Mouse (Mus musculus) lung, embryonic 16.5 days (tissue): ENCODE data around the gene Clec4a1. TPM values are rescaled to one million over a fixed set of nuclear protein-coding genes. Genes with fewer than 3 reads are reported as not detected.

Experiments used
- ATAC-seq: fragments of 200-750 bp; cut with Nextera tagmentation; 2 replicates; pipeline ENCODE4 v1.8.0; 2017; ENCODE audit warnings: low read depth, mild to moderate bottlenecking, moderate library complexity
- H3K27ac ChIP-seq: fragments of 300-500 bp; sonication (generic); 2 replicates; pipeline ENCODE4 v1.5.1; 2014; ENCODE audit warnings: mild to moderate bottlenecking, control low read depth, low read length
- H3K27me3 ChIP-seq: fragments of 300-500 bp; sonication (generic); 2 replicates; pipeline ENCODE4 v1.6.1; 2014; ENCODE audit warnings: low read depth, low read length, mixed read lengths; ENCODE audit not compliant: control insufficient read depth, insufficient read depth
- H3K36me3 ChIP-seq: fragments of 300-500 bp; sonication (generic); 2 replicates; pipeline ENCODE4 v1.6.1; 2014; ENCODE audit warnings: low read length; ENCODE audit not compliant: control insufficient read depth, insufficient read depth
- H3K4me1 ChIP-seq: fragments of 300-500 bp; sonication (generic); replicated peaks from 2 replicates; pipeline ENCODE4 v1.6.1; 2014; ENCODE audit warnings: low read length, mixed read lengths; ENCODE audit not compliant: control insufficient read depth, insufficient read depth
- H3K4me2 ChIP-seq: fragments of 300-500 bp; sonication (generic); 2 replicates; pipeline ENCODE4 v1.6.1; 2014; ENCODE audit warnings: low read depth, low read length, control low read depth
- H3K4me3 ChIP-seq: fragments of 300-500 bp; sonication (generic); 2 replicates; pipeline ENCODE4 v1.5.1; 2014; ENCODE audit warnings: mild to moderate bottlenecking, low read length, control low read depth
- H3K9ac ChIP-seq: fragments of 300-500 bp; sonication (generic); 2 replicates; pipeline ENCODE4 v1.6.1; 2014; ENCODE audit warnings: low read length, control low read depth
- H3K9me3 ChIP-seq: fragments of 300-500 bp; sonication (generic); 2 replicates; pipeline ENCODE4 v1.6.1; 2016; ENCODE audit warnings: low read length; ENCODE audit not compliant: control insufficient read depth
- WGBS: fragments of 180-500 bp; shearing (Covaris S2); extraction: QIAGEN DNeasy Blood & Tissue Kit; methylation state at CpG from one replicate; pipeline ENCODE4 v1.1.7; 2014; 5-methylcytosine and 5-hydroxymethylcytosine counted together
- polyA plus RNA-seq: library from polyadenylated mRNA; unstranded; fragments of >200 nt; fragmentation: Nextera tagmentation; extraction: Ambion mirVana; gene quantifications from 2 replicates; pipeline ENCODE4 v1.2.1, GENCODE M21; 2015

Clec4a1 gene
- polyA plus RNA-seq, 1 experiment from 2014 or later = 2.4 TPM

DNA sequence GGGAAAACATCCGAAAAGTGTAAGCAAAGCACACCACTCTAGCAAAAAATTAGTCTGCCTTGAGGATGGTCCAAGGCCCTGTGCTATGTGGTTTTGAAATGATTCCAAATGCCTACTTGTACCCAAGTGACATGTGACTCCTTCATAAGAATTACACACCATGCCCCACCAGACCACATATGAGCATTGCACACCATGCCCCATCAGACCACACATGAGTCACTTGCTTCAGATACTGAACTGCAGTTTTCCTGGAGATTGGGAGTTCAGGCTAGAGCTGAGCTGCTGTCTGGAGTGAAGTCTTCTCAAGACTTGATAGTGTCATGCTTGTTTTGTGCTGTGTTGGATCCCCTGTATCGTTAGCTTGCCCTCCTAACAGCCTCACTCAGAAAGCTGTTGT is 32.0 kb upstream of the Clec4a1 start:
- no peaks in the 10 kb centered on the region for H3K4me1 ChIP-seq
- H3K9ac ChIP-seq = no peak overlapping the region
- H3K4me3 ChIP-seq = no peak overlapping the region
- H3K9me3 ChIP-seq = no peaks in the 10 kb centered on the region
- ATAC-seq = no peak
- H3K36me3 ChIP-seq = peaks cover 40% of the 10 kb centered on the region
- H3K27ac ChIP-seq = no peak overlapping the region
- WGBS = 87% methylated on average over 2 of the region's 2 CpGs
- H3K27me3 ChIP-seq = no peaks in the 10 kb centered on the region
- no peak overlapping the region for H3K4me2 ChIP-seq

DNA sequence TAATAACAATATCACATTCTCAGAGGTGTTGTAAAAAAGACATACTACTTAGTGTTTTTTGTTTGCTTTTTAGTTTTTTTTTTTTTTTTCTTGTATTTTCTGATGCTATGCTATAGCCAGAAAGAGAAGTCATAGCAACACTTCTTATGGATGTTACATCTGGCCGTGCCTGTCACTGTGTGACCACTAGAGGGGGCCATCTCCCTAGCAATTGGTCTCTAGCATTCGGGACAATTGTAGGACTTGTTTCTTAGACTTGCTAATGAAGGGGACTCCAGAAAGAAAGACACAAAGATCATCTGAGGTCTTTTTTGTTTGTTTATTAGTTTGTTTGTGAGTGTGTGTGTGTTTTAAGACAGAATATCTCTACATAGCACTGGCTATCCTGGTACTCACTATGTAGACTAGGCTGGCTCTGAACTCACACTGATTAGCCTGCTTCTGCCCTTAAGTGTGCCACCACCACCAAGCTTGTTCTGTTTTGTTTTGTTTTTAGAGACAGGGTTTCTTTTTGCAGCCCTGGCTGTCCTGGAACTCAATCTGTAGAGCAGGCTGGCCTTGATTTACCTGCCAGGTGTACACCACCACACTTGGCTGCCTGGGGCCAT is 29.1 kb upstream of the Clec4a1 start:
- H3K4me3 ChIP-seq = no peak overlapping the region
- ATAC-seq = no peak
- no peaks in the 10 kb centered on the region for H3K9me3 ChIP-seq
- no peak overlapping the region for H3K27ac ChIP-seq
- no peak overlapping the region for H3K4me2 ChIP-seq
- H3K27me3 ChIP-seq = no peaks in the 10 kb centered on the region
- H3K36me3 ChIP-seq = peaks cover 21% of the 10 kb centered on the region
- no peaks in the 10 kb centered on the region for H3K4me1 ChIP-seq
- WGBS = 21% methylated on average over 2 of the region's 2 CpGs
- H3K9ac ChIP-seq = no peak overlapping the region

DNA sequence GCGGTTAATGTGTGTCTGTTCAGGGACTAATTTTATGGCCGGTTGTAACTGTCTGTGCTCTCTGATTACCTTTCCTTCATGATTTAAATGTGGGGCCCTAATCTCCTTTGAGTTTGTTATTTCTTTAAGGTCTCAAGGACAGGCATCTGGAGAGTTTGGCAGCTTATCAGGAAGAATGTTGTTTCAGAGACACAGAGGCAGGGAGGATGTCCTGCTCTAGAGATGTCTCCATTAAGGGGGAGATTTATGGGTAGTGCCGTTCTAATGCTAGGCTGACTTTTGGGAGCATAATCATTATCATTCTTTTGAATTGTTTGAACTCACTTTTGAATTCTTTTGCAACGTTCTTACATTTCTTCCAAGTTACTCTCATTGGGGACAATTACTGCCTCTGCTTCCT is 1.7 kb upstream of the Clec4a1 start:
- no peaks in the 10 kb centered on the region for H3K4me1 ChIP-seq
- no peaks in the 10 kb centered on the region for H3K9me3 ChIP-seq
- ATAC-seq = no peak
- no peak overlapping the region for H3K4me3 ChIP-seq
- no peak overlapping the region for H3K9ac ChIP-seq
- H3K27ac ChIP-seq = no peak overlapping the region
- no peak overlapping the region for H3K4me2 ChIP-seq
- no peaks in the 10 kb centered on the region for H3K27me3 ChIP-seq
- 37% methylated on average over 4 of the region's 4 CpGs for WGBS
- H3K36me3 ChIP-seq = no peaks in the 10 kb centered on the region

DNA sequence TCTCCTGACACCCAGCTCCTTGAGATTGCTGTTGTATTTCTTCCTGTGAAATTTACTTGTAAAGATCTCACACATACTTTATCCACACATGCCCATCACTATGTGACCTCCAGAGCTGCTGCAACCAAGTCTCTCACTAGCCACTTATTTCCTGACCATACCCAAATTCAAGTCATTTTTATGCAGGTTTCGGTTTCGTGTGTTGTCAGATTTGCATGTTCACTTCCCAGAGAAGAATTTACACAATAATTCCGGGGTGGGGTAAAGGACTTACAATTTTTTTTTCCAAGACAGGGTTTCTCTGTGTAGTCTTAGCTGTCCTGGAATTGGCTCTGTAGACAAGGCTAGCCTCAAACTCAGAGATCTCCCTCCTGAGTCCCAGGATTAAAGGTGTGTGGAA is 13.2 kb downstream of the Clec4a1 start:
- H3K4me3 ChIP-seq = no peak overlapping the region
- no peaks in the 10 kb centered on the region for H3K36me3 ChIP-seq
- ATAC-seq = no peak
- no peaks in the 10 kb centered on the region for H3K4me1 ChIP-seq
- H3K9ac ChIP-seq = no peak overlapping the region
- no peaks in the 10 kb centered on the region for H3K27me3 ChIP-seq
- H3K4me2 ChIP-seq = no peak overlapping the region
- no peaks in the 10 kb centered on the region for H3K9me3 ChIP-seq
- no peak overlapping the region for H3K27ac ChIP-seq
- 84% methylated on average over 3 of the region's 3 CpGs for WGBS

DNA sequence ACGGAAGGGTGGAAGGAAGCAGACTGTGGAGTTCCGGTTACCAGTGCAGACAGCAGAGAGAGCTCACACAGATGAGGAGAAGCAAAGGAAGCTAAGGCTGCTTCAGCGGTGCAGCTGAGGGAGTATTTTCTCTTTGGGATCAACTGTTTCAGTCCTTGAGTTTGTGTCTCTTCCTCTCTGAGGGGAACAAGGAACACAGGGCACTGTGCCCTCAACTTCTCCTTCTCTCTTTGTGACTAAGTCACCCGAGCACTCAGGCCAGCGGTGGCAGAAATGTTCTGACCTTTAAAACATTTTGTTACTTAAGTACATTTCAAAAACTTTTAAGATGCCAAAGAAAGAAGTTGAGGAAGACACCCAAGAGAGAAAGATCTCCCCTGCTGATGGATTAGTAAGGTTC is 18.0 kb downstream of the Clec4a1 start:
- Histone ChIP-seq H3K27me3 (no peaks in the 10 kb centered on the region), H3K4me3 (no peak overlapping the region), H3K27ac (no peak overlapping the region), H3K4me1 (no peaks in the 10 kb centered on the region), H3K9me3 (no peaks in the 10 kb centered on the region), H3K36me3 (no peaks in the 10 kb centered on the region), H3K9ac (no peak overlapping the region), H3K4me2 (no peak overlapping the region)
- 75% methylated on average over 5 of the region's 5 CpGs for WGBS
- ATAC-seq = no peak

DNA sequence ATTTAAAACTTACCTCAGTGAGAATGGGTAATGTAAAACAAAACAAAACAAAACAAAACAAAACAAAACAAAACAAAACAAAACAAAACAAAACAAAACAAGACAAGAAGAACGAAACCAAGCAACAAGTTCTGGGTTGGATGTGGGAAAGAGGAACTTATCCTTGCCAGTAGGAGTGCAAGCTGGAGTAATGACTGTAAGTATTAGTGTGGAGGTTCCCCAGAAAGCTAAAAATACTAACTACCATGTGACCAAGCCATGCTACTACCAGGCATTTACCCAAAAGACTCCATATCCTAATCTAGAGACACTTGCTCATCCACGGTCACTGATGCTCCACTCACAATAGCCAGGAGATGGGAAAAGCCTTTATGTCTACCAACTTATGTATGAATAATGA is 25.1 kb downstream of the Clec4a1 start:
- Histone ChIP-seq H3K4me3 (no peak overlapping the region), H3K4me2 (no peak overlapping the region), H3K27ac (no peak overlapping the region), H3K27me3 (no peaks in the 10 kb centered on the region), H3K9me3 (no peaks in the 10 kb centered on the region), H3K9ac (no peak overlapping the region), H3K4me1 (no peaks in the 10 kb centered on the region), H3K36me3 (no peaks in the 10 kb centered on the region)
- WGBS = 81% methylated on average over 2 of the region's 2 CpGs
- no peak for ATAC-seq

DNA sequence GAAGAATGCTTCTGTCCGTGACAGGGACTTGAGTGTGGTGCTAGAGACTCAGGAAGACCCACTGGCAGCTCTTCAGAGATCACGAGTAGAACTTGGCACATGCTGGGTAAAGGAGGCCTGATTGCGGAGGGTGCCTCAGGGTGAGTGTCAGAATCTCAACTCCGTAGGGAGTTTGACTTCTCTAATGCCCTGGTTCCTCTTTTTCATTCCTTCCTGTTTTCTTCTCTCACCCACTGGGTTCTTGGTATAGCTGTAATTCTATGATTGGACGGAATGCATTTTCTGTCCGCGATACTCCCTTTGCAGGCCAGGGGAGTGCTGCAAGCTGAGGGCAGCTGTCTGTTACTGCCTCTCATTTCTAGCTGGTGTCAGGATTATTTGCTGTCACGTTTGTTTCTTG is 30.8 kb downstream of the Clec4a1 start, which contains the start of gene Clec4a3:
Gene Clec4a3 (plus strand): TSS at position 115 of the 400 bp plus-strand sequence.
- Histone ChIP-seq H3K27ac (no peak within 1 kb of the TSS), H3K9me3 (no peaks in the 10 kb centered on the region), H3K4me1 (no peaks in the 10 kb centered on the region), H3K9ac (no peak within 1 kb of the TSS), H3K36me3 (no peaks in the 10 kb centered on the region), H3K4me2 (no peak within 1 kb of the TSS), H3K27me3 (no peaks in the 10 kb centered on the region), H3K4me3 (no peak within 1 kb of the TSS)
- no peak for ATAC-seq
- WGBS = 79% methylated on average over 8 of the region's 8 CpGs

DNA sequence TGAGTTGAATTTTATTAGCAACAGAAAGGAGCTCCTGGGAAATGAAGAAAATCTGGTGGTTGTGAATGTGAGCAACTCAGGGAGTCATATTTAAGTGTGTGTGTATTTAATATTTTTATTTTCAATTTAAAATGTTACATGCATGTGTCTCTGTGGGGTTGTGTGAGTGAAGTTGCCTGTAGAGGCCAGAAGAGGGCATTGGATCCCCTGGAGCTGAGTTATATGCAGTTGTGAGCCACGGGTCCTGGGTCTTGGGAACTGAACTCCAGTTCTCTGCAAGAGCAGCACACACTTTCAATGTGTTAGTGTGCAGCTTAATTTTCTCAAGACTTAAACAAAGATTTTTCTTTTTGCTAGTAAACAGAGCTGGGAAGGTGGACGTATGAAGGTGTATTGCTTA is 42.9 kb downstream of the Clec4a1 start:
- WGBS = 70% methylated on average over 2 of the region's 2 CpGs
- ATAC-seq = no peak

GRCm38 (mm10) chr6:122969048-122969447 is 47.4 kb downstream of the Clec4a1 start:
- Histone ChIP-seq H3K27me3 (no peaks in the 10 kb centered on the region), H3K36me3 (no peaks in the 10 kb centered on the region), H3K4me1 (no peaks in the 10 kb centered on the region), H3K4me3 (no peak overlapping the region), H3K27ac (no peak overlapping the region), H3K9me3 (no peaks in the 10 kb centered on the region), H3K9ac (no peak overlapping the region), H3K4me2 (no peak overlapping the region)
- no peak for ATAC-seq
- 76% methylated on average over 2 of the region's 2 CpGs for WGBS

More for the DNA sequence above, 42.9 kb downstream of the Clec4a1 start:
- Histone ChIP-seq H3K27me3 (no peaks in the 10 kb centered on the region), H3K36me3 (no peaks in the 10 kb centered on the region), H3K4me1 (no peaks in the 10 kb centered on the region), H3K9me3 (peaks cover 2% of the 10 kb centered on the region; the same call in 1 of the 2 replicates), H3K9ac (no peak overlapping the region), H3K4me3 (no peak overlapping the region), H3K4me2 (no peak overlapping the region), H3K27ac (no peak overlapping the region)
